Mouse (Mus musculus): ENCODE measurements around the gene Tspyl1. TPM values are rescaled to one million over a fixed set of nuclear protein-coding genes. Genes with fewer than 3 reads are reported as not detected.

Gene Tspyl1
- polyA plus RNA-seq, 1 experiment from 2014 or later, result 56.3 TPM

DNA sequence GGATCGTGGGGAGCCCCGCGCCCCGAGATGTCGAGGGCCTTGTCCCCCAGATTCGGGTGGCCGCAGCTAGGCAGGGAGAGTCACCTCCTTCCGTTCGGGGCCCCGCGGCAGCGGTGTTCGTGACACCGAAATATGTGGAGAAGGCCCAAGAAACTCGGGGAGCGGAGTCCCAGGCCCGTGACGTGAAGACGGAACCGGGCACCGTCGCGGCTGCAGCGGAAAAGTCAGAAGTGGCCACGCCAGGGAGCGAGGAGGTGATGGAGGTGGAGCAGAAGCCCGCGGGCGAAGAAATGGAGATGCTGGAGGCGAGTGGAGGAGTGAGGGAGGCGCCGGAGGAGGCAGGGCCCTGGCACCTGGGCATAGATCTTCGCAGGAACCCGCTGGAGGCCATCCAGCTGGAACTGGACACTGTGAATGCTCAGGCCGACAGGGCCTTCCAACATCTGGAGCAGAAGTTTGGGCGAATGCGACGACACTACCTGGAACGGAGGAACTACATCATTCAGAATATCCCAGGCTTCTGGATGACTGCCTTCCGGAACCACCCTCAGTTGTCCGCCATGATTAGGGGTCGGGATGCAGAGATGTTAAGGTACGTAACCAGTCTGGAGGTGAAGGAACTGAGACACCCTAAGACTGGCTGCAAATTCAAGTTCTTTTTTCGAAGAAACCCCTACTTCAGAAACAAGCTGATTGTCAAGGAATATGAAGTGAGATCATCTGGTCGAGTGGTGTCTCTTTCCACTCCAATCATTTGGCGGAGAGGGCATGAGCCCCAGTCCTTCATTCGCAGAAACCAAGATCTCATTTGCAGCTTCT lies 639 bp downstream of the Tspyl1 start:
- Histone ChIP-seq H3K9me3 (ENCODE audit: control insufficient read depth, low read depth, low read length) (no peaks in the 10 kb centered on the region), H3K4me3 (ENCODE audit: low read depth, low read length) (peak overlapping the region; percentile 99), H3K4me2 (replicated peaks; ENCODE audit: low read depth, low read length) (peak overlapping the region; percentile 83), H3K27ac (ENCODE audit: low read length) (peak overlapping the region; percentile 80), H3K9ac (replicated peaks; ENCODE audit: low read depth, low read length) (peak overlapping the region; percentile 93), H3K4me1 (ENCODE audit: control insufficient read depth, insufficient read depth, low read length) (peaks cover 9% of the 10 kb centered on the region; the same call in 1 of the 2 replicates), H3K36me3 (ENCODE audit: control insufficient read depth, insufficient read depth, low read length) (peaks cover 4% of the 10 kb centered on the region), H3K27me3 (ENCODE audit: control insufficient read depth, insufficient read depth, low read length) (no peaks in the 10 kb centered on the region)
- ATAC-seq (ENCODE audit: insufficient number of reproducible peaks, insufficient read depth, low FRiP score, low read depth), result no peak; the same call in 1 of the 2 replicates
- 3% methylated on average over 47 of the region's 47 CpGs for WGBS

DNA sequence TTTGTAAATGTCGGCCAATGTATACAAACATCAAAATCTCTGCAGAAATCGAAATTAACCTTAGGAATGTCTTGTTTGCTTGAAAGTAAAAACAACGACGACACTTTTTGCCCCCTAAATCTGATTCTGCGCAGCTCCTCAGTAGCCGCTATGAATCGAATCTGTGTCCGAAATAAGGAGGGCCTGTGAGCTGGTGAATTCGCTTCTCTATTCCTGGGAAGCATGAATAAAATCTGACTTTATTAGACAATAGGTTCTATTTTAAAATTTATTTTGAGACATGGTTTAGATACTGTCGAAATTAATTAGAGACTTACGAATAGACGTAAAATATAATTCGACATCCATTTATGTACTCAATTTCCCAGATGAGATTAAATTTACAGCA lies 14.9 kb downstream of the Tspyl1 start:
- Histone ChIP-seq H3K27ac (ENCODE audit: low read length) (no peak overlapping the region), H3K27me3 (ENCODE audit: control insufficient read depth, insufficient read depth, low read length) (no peaks in the 10 kb centered on the region), H3K4me2 (replicated peaks; ENCODE audit: low read depth, low read length) (peak overlapping the region; percentile 89), H3K9me3 (ENCODE audit: control insufficient read depth, low read depth, low read length) (no peaks in the 10 kb centered on the region), H3K36me3 (ENCODE audit: control insufficient read depth, insufficient read depth, low read length) (no peaks in the 10 kb centered on the region), H3K4me3 (ENCODE audit: low read depth, low read length) (peak overlapping the region; percentile 53), H3K9ac (replicated peaks; ENCODE audit: low read depth, low read length) (peak overlapping the region; percentile 33; the same call in 1 of the 2 replicates), H3K4me1 (ENCODE audit: control insufficient read depth, insufficient read depth, low read length) (peaks cover 24% of the 10 kb centered on the region)
- 3% methylated on average over 13 of the region's 13 CpGs for WGBS
- no peak for ATAC-seq (ENCODE audit: insufficient number of reproducible peaks, insufficient read depth, low FRiP score, low read depth)

DNA sequence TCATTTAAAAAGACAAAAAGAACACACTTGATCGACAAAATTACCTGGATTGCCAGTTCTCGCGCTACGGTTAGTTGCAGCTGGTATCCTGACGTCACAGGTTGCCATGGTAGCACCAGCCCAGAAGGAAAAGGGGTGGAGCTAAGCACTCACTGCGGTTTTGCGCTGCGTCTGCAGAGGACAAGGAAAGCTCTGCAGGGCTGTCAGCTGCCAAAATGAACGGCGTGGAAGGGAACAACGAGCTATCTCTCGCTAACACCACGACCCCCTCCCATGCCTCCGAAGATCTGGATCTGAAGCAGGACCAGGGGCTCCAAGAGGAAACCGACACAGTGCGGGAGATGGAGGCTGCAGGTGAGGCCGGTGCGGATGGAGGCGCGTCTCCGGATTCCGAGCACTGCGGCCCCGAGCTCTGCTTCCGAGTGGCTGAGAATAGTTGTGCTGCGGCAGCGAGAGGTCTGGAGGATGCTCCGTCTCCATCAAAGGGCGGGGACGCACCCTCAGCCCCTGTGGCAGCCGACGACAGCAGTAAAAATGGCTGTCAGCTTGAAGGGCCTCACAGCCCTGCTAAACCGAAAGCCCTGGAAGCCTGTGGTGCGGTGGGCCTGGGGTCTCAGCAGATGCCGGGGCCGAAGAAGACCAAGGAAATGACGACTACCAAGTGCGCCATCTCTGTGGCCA lies 15.4 kb downstream of the Tspyl1 start, which contains the start of gene Tspyl4:
Gene Tspyl4 (plus strand): TSS at position 144 of the 681 bp plus-strand sequence.
- H3K27ac ChIP-seq (ENCODE audit: low read length), result peak within 1 kb of the TSS; percentile 61; the same call in 1 of the 2 replicates
- peak; percentile 98 for ATAC-seq (ENCODE audit: insufficient number of reproducible peaks, insufficient read depth, low FRiP score, low read depth)
- under 1% methylated on average over 38 of the region's 38 CpGs for WGBS
- H3K27me3 ChIP-seq (ENCODE audit: control insufficient read depth, insufficient read depth, low read length), result no peaks in the 10 kb centered on the region
- H3K9ac ChIP-seq (replicated peaks; ENCODE audit: low read depth, low read length), result peak within 1 kb of the TSS; percentile 52
- H3K4me2 ChIP-seq (replicated peaks; ENCODE audit: low read depth, low read length), result peak within 1 kb of the TSS; percentile 89
- H3K4me3 ChIP-seq (ENCODE audit: low read depth, low read length), result peak within 1 kb of the TSS; percentile 53
- no peaks in the 10 kb centered on the region for H3K36me3 ChIP-seq (ENCODE audit: control insufficient read depth, insufficient read depth, low read length)
- no peaks in the 10 kb centered on the region for H3K9me3 ChIP-seq (ENCODE audit: control insufficient read depth, low read depth, low read length)
- peaks cover 24% of the 10 kb centered on the region for H3K4me1 ChIP-seq (ENCODE audit: control insufficient read depth, insufficient read depth, low read length)

DNA sequence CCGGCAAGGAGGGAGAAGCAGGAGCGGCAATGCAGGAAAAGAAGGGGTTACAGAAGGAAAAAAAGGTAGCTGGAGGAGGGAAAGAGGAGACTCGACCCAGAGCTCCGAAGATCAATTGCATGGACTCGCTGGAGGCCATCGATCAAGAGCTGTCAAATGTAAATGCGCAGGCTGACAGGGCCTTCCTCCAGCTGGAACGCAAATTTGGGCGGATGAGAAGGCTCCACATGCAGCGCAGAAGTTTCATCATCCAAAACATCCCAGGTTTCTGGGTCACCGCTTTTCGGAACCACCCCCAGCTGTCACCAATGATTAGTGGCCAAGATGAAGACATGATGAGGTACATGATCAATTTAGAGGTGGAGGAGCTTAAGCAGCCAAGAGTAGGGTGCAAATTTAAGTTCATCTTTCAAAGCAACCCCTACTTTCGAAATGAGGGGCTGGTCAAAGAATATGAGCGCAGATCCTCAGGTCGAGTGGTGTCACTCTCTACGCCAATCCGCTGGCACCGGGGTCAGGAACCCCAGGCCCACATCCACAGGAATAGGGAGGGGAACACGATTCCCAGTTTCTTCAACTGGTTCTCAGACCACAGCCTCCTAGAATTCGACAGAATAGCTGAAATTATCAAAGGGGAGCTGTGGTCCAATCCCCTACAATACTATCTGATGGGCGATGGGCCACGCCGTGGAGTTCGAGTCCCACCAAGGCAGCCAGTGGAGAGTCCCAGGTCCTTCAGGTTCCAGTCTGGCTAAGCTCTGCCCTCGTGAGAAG lies 16.2 kb downstream of the Tspyl1 start:
- peak; percentile 14; the same call in 1 of the 2 replicates for ATAC-seq (ENCODE audit: insufficient number of reproducible peaks, insufficient read depth, low FRiP score, low read depth)
- H3K36me3 ChIP-seq (ENCODE audit: control insufficient read depth, insufficient read depth, low read length), result no peaks in the 10 kb centered on the region
- peak overlapping the region; percentile 52 for H3K9ac ChIP-seq (replicated peaks; ENCODE audit: low read depth, low read length)
- H3K27me3 ChIP-seq (ENCODE audit: control insufficient read depth, insufficient read depth, low read length), result no peaks in the 10 kb centered on the region
- WGBS, result 45% methylated on average over 25 of the region's 25 CpGs
- peak overlapping the region; percentile 89 for H3K4me2 ChIP-seq (replicated peaks; ENCODE audit: low read depth, low read length)
- H3K4me1 ChIP-seq (ENCODE audit: control insufficient read depth, insufficient read depth, low read length), result peaks cover 24% of the 10 kb centered on the region
- peak overlapping the region; percentile 53 for H3K4me3 ChIP-seq (ENCODE audit: low read depth, low read length)
- H3K27ac ChIP-seq (ENCODE audit: low read length), result peak overlapping the region; percentile 61; the same call in 1 of the 2 replicates
- no peaks in the 10 kb centered on the region for H3K9me3 ChIP-seq (ENCODE audit: control insufficient read depth, low read depth, low read length)

DNA sequence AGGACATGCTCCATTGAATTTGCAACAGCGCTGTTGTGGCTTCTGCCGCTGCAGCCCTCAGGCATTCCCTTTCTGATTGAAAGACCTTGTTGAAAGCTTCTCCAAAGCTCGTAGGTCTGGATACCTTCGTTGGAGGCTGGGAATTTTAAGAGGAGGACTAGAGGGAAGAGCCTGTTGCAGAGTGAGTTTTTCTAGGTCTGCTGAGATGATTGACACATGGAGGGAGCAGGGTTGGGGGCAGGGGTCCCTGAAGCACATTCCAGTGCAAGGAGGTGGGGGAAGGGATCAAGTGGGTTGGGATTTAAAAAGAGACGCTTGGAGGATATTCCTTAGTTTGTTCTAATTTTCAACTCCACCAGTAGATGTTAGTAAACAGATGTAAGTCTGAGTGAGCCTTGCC lies 18.4 kb downstream of the Tspyl1 start:
- no peaks in the 10 kb centered on the region for H3K36me3 ChIP-seq (ENCODE audit: control insufficient read depth, insufficient read depth, low read length)
- no peaks in the 10 kb centered on the region for H3K9me3 ChIP-seq (ENCODE audit: control insufficient read depth, low read depth, low read length)
- H3K27ac ChIP-seq (ENCODE audit: low read length), result no peak overlapping the region
- no peaks in the 10 kb centered on the region for H3K27me3 ChIP-seq (ENCODE audit: control insufficient read depth, insufficient read depth, low read length)
- peak overlapping the region; percentile 17; the same call in 1 of the 2 replicates for H3K4me2 ChIP-seq (replicated peaks; ENCODE audit: low read depth, low read length)
- peaks cover 24% of the 10 kb centered on the region for H3K4me1 ChIP-seq (ENCODE audit: control insufficient read depth, insufficient read depth, low read length)
- H3K9ac ChIP-seq (replicated peaks; ENCODE audit: low read depth, low read length), result no peak overlapping the region
- no peak for ATAC-seq (ENCODE audit: insufficient number of reproducible peaks, insufficient read depth, low FRiP score, low read depth)
- WGBS, result 28% methylated on average over 5 of the region's 5 CpGs
- no peak overlapping the region for H3K4me3 ChIP-seq (ENCODE audit: low read depth, low read length)

DNA sequence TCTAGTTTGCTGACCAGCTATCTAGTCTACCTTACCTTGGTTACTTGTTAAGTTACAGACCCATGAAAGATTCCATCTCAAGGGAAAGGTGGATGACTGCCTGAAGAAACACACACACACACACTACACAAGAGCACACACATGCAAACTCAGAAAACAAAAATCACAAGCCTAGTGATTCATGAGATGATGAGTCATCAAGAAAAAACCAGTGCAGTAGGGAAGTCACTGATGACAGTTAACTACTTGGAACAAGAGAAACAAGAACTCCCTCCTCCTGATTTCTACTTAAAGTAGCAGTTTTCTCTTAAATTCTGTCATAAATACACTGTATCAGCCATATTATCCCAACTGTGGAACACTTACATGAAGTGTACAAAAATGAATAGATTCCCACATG lies 25.1 kb downstream of the Tspyl1 start:
- no peak for ATAC-seq (ENCODE audit: insufficient number of reproducible peaks, insufficient read depth, low FRiP score, low read depth)
- H3K4me3 ChIP-seq (ENCODE audit: low read depth, low read length), result no peak overlapping the region
- no peaks in the 10 kb centered on the region for H3K27me3 ChIP-seq (ENCODE audit: control insufficient read depth, insufficient read depth, low read length)
- no peaks in the 10 kb centered on the region for H3K4me1 ChIP-seq (ENCODE audit: control insufficient read depth, insufficient read depth, low read length)
- no peaks in the 10 kb centered on the region for H3K9me3 ChIP-seq (ENCODE audit: control insufficient read depth, low read depth, low read length)
- no peak overlapping the region for H3K27ac ChIP-seq (ENCODE audit: low read length)
- no peaks in the 10 kb centered on the region for H3K36me3 ChIP-seq (ENCODE audit: control insufficient read depth, insufficient read depth, low read length)
- no peak overlapping the region for H3K4me2 ChIP-seq (replicated peaks; ENCODE audit: low read depth, low read length)
- H3K9ac ChIP-seq (replicated peaks; ENCODE audit: low read depth, low read length), result no peak overlapping the region

DNA sequence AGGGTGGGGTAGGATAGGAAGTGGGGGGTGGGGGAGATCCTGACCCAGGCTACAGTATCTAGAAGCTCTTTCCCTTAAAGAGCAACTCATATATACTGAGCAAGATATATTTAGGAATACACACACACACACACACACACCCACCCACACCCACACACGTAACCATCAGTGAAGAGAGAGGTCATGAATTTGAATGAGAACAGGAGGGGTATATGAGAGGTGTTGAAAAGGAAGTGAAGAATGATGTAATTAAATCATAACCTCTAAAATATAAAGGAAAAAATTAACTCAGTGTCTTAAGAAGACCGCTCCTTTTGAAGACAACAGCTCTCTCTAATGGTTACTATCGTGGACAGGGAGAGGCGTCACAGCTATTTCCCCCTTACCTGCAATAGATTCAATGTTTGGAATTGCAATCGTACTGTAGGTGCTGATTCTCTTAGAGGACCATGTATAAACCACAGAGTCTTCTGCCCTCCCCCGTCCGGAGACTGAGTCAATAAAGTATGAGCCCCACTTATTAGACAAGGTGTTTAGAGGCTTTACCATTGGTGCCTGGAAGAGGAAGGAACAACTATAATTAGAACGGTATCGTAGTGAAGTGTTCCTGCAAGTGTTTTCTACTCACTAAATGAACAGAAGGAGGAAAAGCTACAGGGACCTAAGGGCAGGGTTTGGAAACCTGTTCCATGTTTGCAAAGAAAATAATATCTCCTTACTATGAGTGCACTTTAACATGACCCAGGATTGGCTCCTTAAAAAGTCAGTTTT lies 28.1 kb downstream of the Tspyl1 start:
- no peaks in the 10 kb centered on the region for H3K27me3 ChIP-seq (ENCODE audit: control insufficient read depth, insufficient read depth, low read length)
- H3K9ac ChIP-seq (replicated peaks; ENCODE audit: low read depth, low read length), result no peak overlapping the region
- no peak overlapping the region for H3K4me2 ChIP-seq (replicated peaks; ENCODE audit: low read depth, low read length)
- H3K4me1 ChIP-seq (ENCODE audit: control insufficient read depth, insufficient read depth, low read length), result no peaks in the 10 kb centered on the region
- 87% methylated on average over 9 of the region's 9 CpGs for WGBS
- H3K27ac ChIP-seq (ENCODE audit: low read length), result no peak overlapping the region
- H3K9me3 ChIP-seq (ENCODE audit: control insufficient read depth, low read depth, low read length), result no peaks in the 10 kb centered on the region
- ATAC-seq (ENCODE audit: insufficient number of reproducible peaks, insufficient read depth, low FRiP score, low read depth), result no peak
- H3K36me3 ChIP-seq (ENCODE audit: control insufficient read depth, insufficient read depth, low read length), result no peaks in the 10 kb centered on the region
- H3K4me3 ChIP-seq (ENCODE audit: low read depth, low read length), result no peak overlapping the region
